Mouse (Mus musculus) right cerebral cortex, adult 18-20 months (tissue): Measurements from ENCODE around the gene B3galt5.

ENCODE experiments used
- DNase-seq: peaks from one replicate; pipeline ENCODE4 v3.0.0; 2022; ENCODE audit warnings: mixed read lengths

The B3galt5 gene

DNA sequence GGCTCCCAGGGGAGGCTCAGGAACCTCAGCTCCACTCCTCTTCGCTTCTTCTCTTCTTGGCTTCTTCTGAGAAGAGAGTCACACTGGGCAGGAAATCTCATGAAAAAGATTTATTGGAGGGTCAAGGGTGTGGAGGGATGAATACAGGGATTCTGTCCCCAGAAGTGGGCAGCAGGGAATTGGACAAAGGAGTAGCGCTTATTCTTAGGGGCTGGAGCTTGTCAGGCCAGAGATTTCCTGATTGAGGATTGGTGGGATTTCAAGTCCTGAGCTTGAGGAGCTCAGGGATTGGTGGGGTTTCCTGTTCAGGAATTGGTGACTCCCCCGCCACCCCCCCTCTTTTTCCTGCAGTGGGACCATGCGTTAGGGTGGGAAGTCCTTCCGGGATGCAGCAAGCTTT, 113.2 kb downstream of the B3galt5 start:
- DNase-seq = no peak

- no peak for DNase-seq
Observed at GRCm38 (mm10) chr16:96351520-96351919, 115.9 kb downstream of the B3galt5 start.

GRCm38 (mm10) chr16:96353296-96353896, 117.8 kb downstream of the B3galt5 start:
- no peak for DNase-seq

- no peak for DNase-seq
Observed at GRCm38 (mm10) chr16:96353996-96354395, 118.4 kb downstream of the B3galt5 start.

- DNase-seq = peak; percentile 10
Observed at GRCm38 (mm10) chr16:96357903-96358302, 122.3 kb downstream of the B3galt5 start.

GRCm38 (mm10) chr16:96361305-96362124, 125.9 kb downstream of the B3galt5 start:
- DNase-seq = no peak

DNA sequence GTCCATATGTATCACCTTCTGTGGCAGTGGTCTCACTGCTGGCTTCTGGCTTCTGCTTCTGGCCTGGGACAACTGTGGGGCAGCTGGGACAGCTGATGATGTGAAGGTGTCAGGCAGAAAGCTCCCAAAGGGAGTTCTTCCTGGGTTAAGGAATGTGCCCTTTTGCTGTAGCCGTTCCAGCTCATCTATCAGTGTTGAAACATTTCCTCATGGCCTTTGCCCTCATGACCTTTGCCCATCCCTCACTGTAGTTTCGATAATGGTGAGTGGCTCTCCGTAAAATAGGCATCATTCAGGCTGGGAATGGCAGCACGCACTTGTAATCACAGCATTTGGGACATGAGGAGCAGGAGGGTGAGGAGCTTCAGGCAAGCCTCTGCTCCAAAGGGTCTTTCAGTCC, 127.3 kb downstream of the B3galt5 start:
- no peak for DNase-seq

- DNase-seq = no peak
Observed at GRCm38 (mm10) chr16:96363277-96363676, 127.7 kb downstream of the B3galt5 start.

- no peak for DNase-seq
Observed at GRCm38 (mm10) chr16:96364870-96365269, 129.3 kb downstream of the B3galt5 start.
